Mouse (Mus musculus) spleen, embryonic (tissue): ENCODE results near the gene Ipo8.

Experiments used
- CTCF ChIA-PET: fragments of 350-600 bp; sonication (Branson Sonifier 250); formaldehyde crosslinking; loops from one replicate; lab custom pipeline; 2022; lab: Charles Lee

Gene Ipo8

GRCm38 (mm10) chr6:148761475-148761874, 69.8 kb downstream of the Ipo8 start:
- CTCF ChIA-PET, result no interaction called here

- CTCF ChIA-PET, result no interaction called here
Observed at GRCm38 (mm10) chr6:148756535-148756934, 74.7 kb downstream of the Ipo8 start.

GRCm38 (mm10) chr6:148751400-148751799, 79.9 kb downstream of the Ipo8 start:
- CTCF ChIA-PET, result no interaction called here

GRCm38 (mm10) chr6:148750183-148750582, 81.1 kb downstream of the Ipo8 start:
- CTCF ChIA-PET, result no interaction called here

GRCm38 (mm10) chr6:148740521-148741226, 90.6 kb downstream of the Ipo8 start:
- CTCF ChIA-PET, result no interaction called here

GRCm38 (mm10) chr6:148736390-148736789, 94.9 kb downstream of the Ipo8 start:
- CTCF ChIA-PET, result no interaction called here

- CTCF ChIA-PET, result interaction anchor here (0.6 kb wide), 1 partner anchor 125 kb away, joined by 7 read pairs; no protein-coding TSS in a partner anchor
Observed at GRCm38 (mm10) chr6:148734012-148734411, 97.3 kb downstream of the Ipo8 start.

GRCm38 (mm10) chr6:148732920-148733319, 98.3 kb downstream of the Ipo8 start:
- CTCF ChIA-PET, result no interaction called here

GRCm38 (mm10) chr6:148728571-148728970, 102.7 kb downstream of the Ipo8 start:
- CTCF ChIA-PET, result no interaction called here

GRCm38 (mm10) chr6:148727871-148728524, 103.3 kb downstream of the Ipo8 start:
- CTCF ChIA-PET, result no interaction called here

- CTCF ChIA-PET, result no interaction called here
Observed at GRCm38 (mm10) chr6:148724453-148724852, 106.8 kb downstream of the Ipo8 start.
